Mouse (Mus musculus) cerebellum, adult 2 months (tissue): ENCODE data around the gene Olfr270.

ENCODE experiments used
- CTCF ChIP-seq: fragments of 200-500 bp; IDR thresholded peaks from 2 replicates; pipeline ENCODE4 v1.5.1; 2011; ENCODE audit warnings: low read depth, mild to moderate bottlenecking, control low read depth, low read length, moderate library complexity, borderline replicate concordance; ENCODE audit not compliant: insufficient read depth
- POLR2A ChIP-seq: fragments of 200-500 bp; IDR thresholded peaks from 2 replicates; pipeline ENCODE4 v1.6.1; 2011; ENCODE audit warnings: low read length, control low read depth, borderline replicate concordance; ENCODE audit not compliant: insufficient read depth

GRCm38 (mm10) chr4:52930480-52930879, 33.9 kb upstream of the Olfr270 start:
- TF ChIP-seq CTCF = no peak
- no peak for TF ChIP-seq POLR2A
